ENCODE assay signal across 2 mouse cellular contexts in the genomic region with DNA sequence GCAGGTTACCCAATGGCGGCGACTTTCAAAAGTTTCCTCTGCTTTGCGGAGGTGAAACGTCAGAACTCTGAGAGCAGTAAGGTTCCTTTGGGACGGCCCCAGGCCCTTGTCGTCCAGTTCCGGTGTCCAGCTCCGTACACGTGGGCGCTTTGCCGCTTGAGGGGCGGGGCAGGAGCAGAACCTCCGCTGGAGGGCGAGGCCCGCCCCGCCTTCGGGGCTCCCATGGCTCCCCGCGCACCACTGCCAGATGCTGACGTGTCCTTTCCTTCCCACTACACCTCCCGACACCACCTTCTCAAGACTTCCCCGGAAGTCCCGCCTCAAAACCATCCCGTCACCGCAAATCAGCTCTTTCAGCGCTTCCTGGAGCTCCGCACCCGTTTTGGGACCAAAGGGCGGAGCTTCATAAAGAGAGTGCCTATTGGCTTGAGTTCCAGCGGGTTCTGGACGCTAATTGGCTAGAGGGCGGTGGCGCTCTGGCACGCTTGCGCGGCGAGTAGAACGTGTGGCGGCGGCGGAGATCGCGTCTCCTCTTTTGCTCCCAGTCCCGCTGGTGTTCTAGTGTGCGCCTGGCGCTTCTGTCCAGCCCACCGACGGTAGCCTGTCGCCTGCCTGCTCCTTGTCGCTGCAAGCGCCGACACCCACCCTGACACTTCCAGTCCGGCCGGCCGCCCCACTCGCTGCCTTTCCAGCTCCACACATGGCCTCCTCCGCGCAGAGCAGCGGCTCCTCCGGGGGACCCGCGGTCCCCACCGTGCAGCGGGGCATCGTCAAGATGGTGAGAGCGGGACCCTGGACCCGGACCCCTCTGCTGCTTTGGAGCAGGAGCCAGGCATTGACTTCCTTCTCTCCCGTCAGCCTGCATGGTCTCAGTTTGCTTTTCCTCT.
TF ChIP-seq lines count a peak whose summit lies in the region.

No protein-coding gene starts in this region.

TF ChIP-seq in C2C12, 6 proteins besides CTCF, POLR2A, EP300 and RAD21:
- no peak for TF ChIP-seq MYOD1 (IDR thresholded peaks at IDR 0.05; ENCODE audit: control insufficient read depth, insufficient read length, low read depth)
- TF ChIP-seq MAX (IDR thresholded peaks at IDR 0.05), result peak; percentile 92

TF ChIP-seq in myocyte, 11 proteins besides CTCF, POLR2A, EP300 and RAD21:
- TF ChIP-seq USF1 (IDR thresholded peaks at IDR 0.05; ENCODE audit: low read depth) (peak; percentile 55), CEBPB (IDR thresholded peaks at IDR 0.05; ENCODE audit: insufficient read depth, poor library complexity, severe bottlenecking) (no peak), POLR2AphosphoS2 (IDR thresholded peaks at IDR 0.05; ENCODE audit: insufficient read length, low read depth) (peak; percentile 96), TCF3 (IDR thresholded peaks at IDR 0.05; ENCODE audit: insufficient read length, low read depth) (no peak), SRF (IDR thresholded peaks at IDR 0.05; ENCODE audit: control insufficient read depth, insufficient read length, low read depth) (peak; percentile 85), REST (IDR thresholded peaks at IDR 0.05; ENCODE audit: insufficient read depth, insufficient read length) (peak; percentile 33), E2F4 (IDR thresholded peaks at IDR 0.05; ENCODE audit: insufficient read depth) (no peak), MYOG (IDR thresholded peaks at IDR 0.05; ENCODE audit: control insufficient read depth in 1 of 3, insufficient read depth in 1 of 3, insufficient read length in 2 of 3, low read depth in 2 of 3) (no peak), TCF12 (IDR thresholded peaks at IDR 0.05; ENCODE audit: insufficient read depth, poor library complexity, severe bottlenecking) (no peak), MYOD1 (IDR thresholded peaks at IDR 0.05; ENCODE audit: control insufficient read depth in 1 of 3, insufficient read length in 2 of 3, low read depth in 2 of 3) (no peak), MAX (IDR thresholded peaks at IDR 0.05; ENCODE audit: low read depth) (no peak)
